Mouse (Mus musculus): ENCODE results near the gene Bmp4. TPM values are rescaled to one million over a fixed set of nuclear protein-coding genes. Genes with fewer than 3 reads are reported as not detected.

The Bmp4 gene
- polyA plus RNA-seq (2015; fragmentation: Nextera tagmentation; extraction: Ambion mirVana) = 14.0 and 21.6 TPM in 2 replicates

DNA sequence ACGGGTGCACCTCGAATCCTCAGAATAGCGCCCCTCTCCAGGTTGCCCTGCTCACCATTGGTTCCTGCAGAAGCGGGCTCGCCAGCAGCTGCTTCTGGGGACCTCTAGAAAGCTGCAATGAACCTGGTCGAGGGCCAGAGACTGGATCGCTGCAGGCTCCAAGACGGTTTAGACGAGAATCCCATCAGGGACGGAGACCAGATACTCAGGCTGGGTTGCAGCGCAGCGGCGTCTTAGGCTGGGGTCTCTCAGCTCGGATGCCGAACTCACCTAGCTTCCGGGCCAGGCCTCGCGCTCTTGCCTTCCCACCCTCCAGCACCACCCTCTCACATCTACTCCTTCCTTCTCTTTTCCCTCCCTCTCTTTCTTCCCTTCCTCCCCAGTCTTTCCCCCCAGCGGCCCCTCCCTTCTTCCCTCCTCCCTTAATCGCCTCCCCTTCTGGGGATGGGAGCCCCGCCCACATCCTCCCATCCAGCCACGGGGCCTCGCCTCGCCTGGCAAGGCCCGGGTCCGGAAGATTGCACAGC lies at the start of gene Bmp4:
TSS of gene Bmp4 (minus strand) at position 421 of the 527 bp plus-strand sequence.
- H3K4me1 ChIP-seq (ENCODE audit: control insufficient read depth, insufficient read depth, low read length) = peaks cover 15% of the 10 kb centered on the region; the same call in 1 of the 2 replicates
- H3K27me3 ChIP-seq (ENCODE audit: control insufficient read depth, insufficient read depth, low read length) = peaks cover 26% of the 10 kb centered on the region
- WGBS = 3% methylated on average over 26 of the region's 26 CpGs
- peak within 1 kb of the TSS; percentile 59 for H3K4me3 ChIP-seq (ENCODE audit: low read length)
- no peaks in the 10 kb centered on the region for H3K9me3 ChIP-seq (replicated peaks; ENCODE audit: control insufficient read depth, low read length)
- ATAC-seq (replicated peaks; ENCODE audit: extremely low read depth, insufficient read depth, low FRiP score) = 0 out of 2 replicates have a peak, but pooled peaks have one; percentile 4
- no peak within 1 kb of the TSS for H3K27ac ChIP-seq (ENCODE audit: low read length)
- H3K9ac ChIP-seq (ENCODE audit: low read length) = peak within 1 kb of the TSS; percentile 44
- peak within 1 kb of the TSS; percentile 86 for H3K4me2 ChIP-seq (ENCODE audit: low read depth, low read length)
- H3K36me3 ChIP-seq (ENCODE audit: control insufficient read depth, insufficient read depth) = no peaks in the 10 kb centered on the region

DNA sequence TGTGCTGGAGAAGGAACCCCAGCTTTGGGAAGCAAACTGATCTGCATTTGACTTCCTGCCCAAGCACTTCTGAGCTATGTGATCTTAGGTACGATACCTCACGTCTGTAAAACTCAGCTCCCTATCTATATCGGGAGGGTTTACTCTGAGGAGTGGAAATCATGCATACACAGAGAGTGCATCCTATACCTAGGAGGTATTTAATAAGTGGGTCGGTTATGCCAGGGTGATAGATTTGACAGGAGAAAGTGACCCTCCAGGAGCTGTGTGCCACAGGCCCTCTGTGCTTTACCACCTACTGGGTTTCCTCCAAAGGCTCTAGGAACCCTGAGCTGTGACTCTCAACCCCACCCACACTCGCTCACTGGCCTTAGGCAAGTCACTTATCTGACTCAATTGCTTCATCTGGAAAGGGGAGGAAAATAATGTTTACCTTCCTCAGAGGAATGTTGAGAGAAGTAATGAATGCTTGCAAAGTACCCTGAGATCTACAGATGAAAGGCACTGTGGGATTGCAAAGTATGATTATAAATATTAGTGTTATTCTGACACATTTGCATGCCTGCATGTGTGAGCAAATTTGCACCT lies 49.1 kb upstream of the Bmp4 start:
- Histone ChIP-seq H3K4me3 (ENCODE audit: low read length) (no peak overlapping the region), H3K27ac (ENCODE audit: low read length) (no peak overlapping the region), H3K4me1 (ENCODE audit: control insufficient read depth, insufficient read depth, low read length) (peaks cover 8% of the 10 kb centered on the region), H3K9me3 (replicated peaks; ENCODE audit: control insufficient read depth, low read length) (no peaks in the 10 kb centered on the region), H3K36me3 (ENCODE audit: control insufficient read depth, insufficient read depth) (no peaks in the 10 kb centered on the region), H3K9ac (ENCODE audit: low read length) (no peak overlapping the region), H3K27me3 (ENCODE audit: control insufficient read depth, insufficient read depth, low read length) (no peaks in the 10 kb centered on the region), H3K4me2 (ENCODE audit: low read depth, low read length) (no peak overlapping the region)
- 78% methylated on average over 5 of the region's 5 CpGs for WGBS
- ATAC-seq (replicated peaks; ENCODE audit: extremely low read depth, insufficient read depth, low FRiP score) = no peak

DNA sequence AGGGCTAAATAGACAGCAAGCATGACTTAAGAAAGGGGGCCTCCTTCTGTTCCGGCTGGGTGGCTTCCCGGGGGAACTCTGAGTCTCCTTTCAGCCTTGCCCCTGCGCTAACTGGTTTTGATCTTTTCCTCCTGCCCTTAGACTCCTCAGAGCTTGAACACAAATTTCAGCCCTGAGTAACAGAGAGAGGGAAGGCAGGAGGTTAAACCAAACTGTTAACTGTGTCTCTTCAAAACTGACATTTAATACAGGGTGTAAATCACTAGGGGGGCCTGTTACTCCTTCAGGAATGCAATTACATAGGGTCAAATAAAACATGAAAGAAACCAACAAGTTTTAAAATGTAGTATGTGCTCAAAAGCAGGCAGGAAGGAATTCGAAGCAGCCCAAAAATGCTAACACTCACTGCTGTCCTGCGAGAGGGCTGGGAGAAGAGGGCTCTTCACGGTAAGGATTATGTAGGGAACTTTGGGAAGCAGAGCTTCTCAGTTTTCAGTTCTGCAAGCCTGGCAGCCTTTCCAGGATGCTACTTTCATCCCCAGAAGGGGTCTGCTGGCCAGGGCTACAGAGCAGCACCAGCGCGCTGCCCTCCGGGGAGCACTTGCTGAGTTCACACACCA lies 46.1 kb upstream of the Bmp4 start:
- ATAC-seq (replicated peaks; ENCODE audit: extremely low read depth, insufficient read depth, low FRiP score) = no peak

DNA sequence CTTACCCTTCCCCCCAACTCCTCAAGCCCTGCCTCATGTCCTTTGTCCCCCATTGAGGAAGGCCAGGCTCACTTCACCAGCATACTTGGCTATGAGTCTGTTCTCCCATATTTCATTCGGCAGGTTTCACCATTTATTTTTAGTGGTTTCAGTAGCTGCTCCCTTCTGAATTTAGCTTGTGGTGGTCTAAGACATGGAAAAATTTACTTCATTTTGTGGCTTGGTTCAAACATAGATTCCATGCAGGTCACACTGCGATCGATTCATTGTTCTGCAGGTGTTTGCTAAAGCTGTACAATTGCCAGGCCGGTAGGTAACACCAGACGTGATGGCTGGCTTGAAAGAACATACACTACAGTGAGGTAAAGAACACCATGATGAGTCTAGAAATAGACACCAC lies 39.8 kb upstream of the Bmp4 start:
- Histone ChIP-seq H3K4me2 (ENCODE audit: low read depth, low read length) (no peak overlapping the region), H3K27me3 (ENCODE audit: control insufficient read depth, insufficient read depth, low read length) (no peaks in the 10 kb centered on the region), H3K4me3 (ENCODE audit: low read length) (no peak overlapping the region), H3K27ac (ENCODE audit: low read length) (no peak overlapping the region), H3K9ac (ENCODE audit: low read length) (no peak overlapping the region), H3K4me1 (ENCODE audit: control insufficient read depth, insufficient read depth, low read length) (no peaks in the 10 kb centered on the region), H3K36me3 (ENCODE audit: control insufficient read depth, insufficient read depth) (no peaks in the 10 kb centered on the region), H3K9me3 (replicated peaks; ENCODE audit: control insufficient read depth, low read length) (no peaks in the 10 kb centered on the region)
- 91% methylated on average over 5 of the region's 5 CpGs for WGBS
- ATAC-seq (replicated peaks; ENCODE audit: extremely low read depth, insufficient read depth, low FRiP score) = no peak

More for the DNA sequence above, 46.1 kb upstream of the Bmp4 start:
- Histone ChIP-seq H3K4me1 (ENCODE audit: control insufficient read depth, insufficient read depth, low read length) (peaks cover 8% of the 10 kb centered on the region), H3K27ac (ENCODE audit: low read length) (no peak overlapping the region), H3K27me3 (ENCODE audit: control insufficient read depth, insufficient read depth, low read length) (no peaks in the 10 kb centered on the region), H3K9ac (ENCODE audit: low read length) (no peak overlapping the region), H3K4me2 (ENCODE audit: low read depth, low read length) (peak overlapping the region; percentile 44), H3K36me3 (ENCODE audit: control insufficient read depth, insufficient read depth) (no peaks in the 10 kb centered on the region), H3K4me3 (ENCODE audit: low read length) (no peak overlapping the region), H3K9me3 (replicated peaks; ENCODE audit: control insufficient read depth, low read length) (no peaks in the 10 kb centered on the region)
- 16% methylated on average over 9 of the region's 9 CpGs for WGBS

DNA sequence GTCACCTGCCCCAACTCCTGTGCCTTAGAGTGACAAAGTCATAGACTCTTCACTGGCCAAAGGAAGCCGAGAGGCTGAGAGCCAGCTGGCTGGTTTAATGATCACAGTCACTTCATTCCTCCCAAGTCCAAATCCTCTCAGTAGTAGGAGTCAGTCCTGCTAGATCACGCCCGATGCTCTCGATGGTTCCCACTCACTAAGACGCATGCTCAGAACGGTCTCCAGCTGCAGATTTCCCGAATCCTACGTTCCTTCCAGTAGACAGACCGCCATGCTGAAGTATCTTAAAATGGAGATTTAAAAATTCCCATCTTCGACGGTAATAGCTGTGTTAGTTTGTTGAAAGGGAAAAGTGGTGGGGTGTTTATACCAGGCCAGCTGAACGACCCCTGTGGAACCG lies 36.8 kb upstream of the Bmp4 start:
- H3K27ac ChIP-seq (ENCODE audit: low read length) = no peak overlapping the region
- no peaks in the 10 kb centered on the region for H3K9me3 ChIP-seq (replicated peaks; ENCODE audit: control insufficient read depth, low read length)
- 90% methylated on average over 13 of the region's 13 CpGs for WGBS
- no peaks in the 10 kb centered on the region for H3K4me1 ChIP-seq (ENCODE audit: control insufficient read depth, insufficient read depth, low read length)
- no peaks in the 10 kb centered on the region for H3K36me3 ChIP-seq (ENCODE audit: control insufficient read depth, insufficient read depth)
- no peaks in the 10 kb centered on the region for H3K27me3 ChIP-seq (ENCODE audit: control insufficient read depth, insufficient read depth, low read length)
- ATAC-seq (replicated peaks; ENCODE audit: extremely low read depth, insufficient read depth, low FRiP score) = no peak
- H3K4me2 ChIP-seq (ENCODE audit: low read depth, low read length) = no peak overlapping the region
- H3K9ac ChIP-seq (ENCODE audit: low read length) = no peak overlapping the region
- no peak overlapping the region for H3K4me3 ChIP-seq (ENCODE audit: low read length)

DNA sequence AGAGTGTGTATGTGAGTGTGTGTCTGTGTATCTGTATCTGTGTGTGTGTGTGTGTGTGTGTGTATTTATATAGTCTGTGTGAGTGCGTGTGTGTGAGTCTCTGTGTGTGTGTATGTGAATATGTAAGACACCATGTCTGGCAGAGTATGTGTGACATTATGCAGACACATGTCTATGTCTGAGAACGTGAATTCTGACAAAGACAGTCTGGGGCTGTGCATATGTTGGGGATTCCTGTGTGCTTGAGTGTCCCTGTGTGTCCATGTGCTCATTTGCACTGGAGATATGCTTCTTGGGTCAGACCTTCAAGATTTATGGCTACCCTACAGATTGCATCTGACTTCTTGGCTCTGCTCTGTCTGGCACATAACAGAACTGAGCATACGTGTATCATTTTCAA lies 31.4 kb upstream of the Bmp4 start:
- Histone ChIP-seq H3K36me3 (ENCODE audit: control insufficient read depth, insufficient read depth) (no peaks in the 10 kb centered on the region), H3K9ac (ENCODE audit: low read length) (no peak overlapping the region), H3K4me2 (ENCODE audit: low read depth, low read length) (no peak overlapping the region), H3K27me3 (ENCODE audit: control insufficient read depth, insufficient read depth, low read length) (no peaks in the 10 kb centered on the region), H3K9me3 (replicated peaks; ENCODE audit: control insufficient read depth, low read length) (no peaks in the 10 kb centered on the region), H3K4me3 (ENCODE audit: low read length) (no peak overlapping the region), H3K27ac (ENCODE audit: low read length) (no peak overlapping the region), H3K4me1 (ENCODE audit: control insufficient read depth, insufficient read depth, low read length) (no peaks in the 10 kb centered on the region)
- WGBS = 73% methylated on average over 3 of the region's 3 CpGs
- ATAC-seq (replicated peaks; ENCODE audit: extremely low read depth, insufficient read depth, low FRiP score) = no peak

DNA sequence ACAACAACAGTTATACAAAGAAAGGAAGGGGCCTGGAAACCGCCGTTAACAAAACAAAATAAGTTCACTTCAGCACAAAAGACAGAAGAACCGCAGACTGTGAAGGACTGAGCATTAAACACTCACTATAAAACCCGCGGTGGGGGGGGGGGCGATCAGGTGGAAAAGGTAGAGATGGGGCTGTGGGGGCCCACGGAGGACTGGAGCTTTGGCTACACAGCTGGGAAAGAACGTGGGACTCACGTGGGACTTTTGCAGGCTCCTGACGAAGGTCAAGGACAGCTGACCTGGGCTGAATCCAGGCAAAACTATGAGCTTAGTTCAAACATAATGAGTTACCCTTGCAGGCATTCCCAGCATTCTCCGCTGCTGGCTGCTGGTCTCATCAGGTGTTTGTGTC lies 28.8 kb upstream of the Bmp4 start:
- H3K36me3 ChIP-seq (ENCODE audit: control insufficient read depth, insufficient read depth) = no peaks in the 10 kb centered on the region
- WGBS = 66% methylated on average over 11 of the region's 11 CpGs
- H3K27me3 ChIP-seq (ENCODE audit: control insufficient read depth, insufficient read depth, low read length) = no peaks in the 10 kb centered on the region
- H3K4me3 ChIP-seq (ENCODE audit: low read length) = no peak overlapping the region
- H3K9me3 ChIP-seq (replicated peaks; ENCODE audit: control insufficient read depth, low read length) = peaks cover 4% of the 10 kb centered on the region
- H3K4me1 ChIP-seq (ENCODE audit: control insufficient read depth, insufficient read depth, low read length) = no peaks in the 10 kb centered on the region
- ATAC-seq (replicated peaks; ENCODE audit: extremely low read depth, insufficient read depth, low FRiP score) = no peak
- no peak overlapping the region for H3K4me2 ChIP-seq (ENCODE audit: low read depth, low read length)
- no peak overlapping the region for H3K9ac ChIP-seq (ENCODE audit: low read length)
- no peak overlapping the region for H3K27ac ChIP-seq (ENCODE audit: low read length)

DNA sequence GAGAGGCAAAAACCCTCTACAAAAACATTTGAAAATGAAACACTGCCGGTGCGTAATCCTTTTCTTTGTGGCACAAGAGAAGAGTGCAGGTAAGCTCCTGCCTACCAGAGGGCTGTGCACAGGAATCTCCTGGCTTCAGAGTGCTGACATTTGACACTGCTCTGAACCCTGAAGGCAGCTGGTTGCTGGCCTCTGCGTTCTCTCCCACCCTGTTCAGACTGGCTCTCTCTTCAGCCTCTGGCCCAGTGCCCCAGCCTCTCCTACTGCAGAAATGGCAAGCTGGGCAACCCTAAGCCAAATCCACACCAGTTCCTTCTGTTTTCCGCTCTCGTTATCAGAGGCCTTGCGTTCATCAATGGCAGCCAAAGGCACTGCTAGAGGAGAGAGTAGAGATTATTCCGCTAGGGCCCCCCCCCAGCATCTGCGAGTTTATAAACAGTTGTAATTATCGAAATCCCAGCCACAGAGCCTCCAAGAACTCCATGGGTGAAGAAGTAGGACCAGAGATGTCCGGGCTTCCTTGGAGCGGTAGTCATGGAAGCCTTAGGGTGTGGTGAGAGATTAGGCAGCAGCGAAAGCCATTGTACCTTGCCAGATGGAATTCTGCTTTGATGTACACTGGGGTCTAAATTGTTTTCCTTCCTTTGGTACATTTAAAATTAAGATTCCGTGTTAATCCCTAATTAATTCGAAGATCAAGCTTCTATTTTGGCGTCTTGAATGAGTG lies 28.1 kb upstream of the Bmp4 start:
- H3K27ac ChIP-seq (ENCODE audit: low read length) = no peak overlapping the region
- H3K9me3 ChIP-seq (replicated peaks; ENCODE audit: control insufficient read depth, low read length) = peaks cover 4% of the 10 kb centered on the region
- no peaks in the 10 kb centered on the region for H3K4me1 ChIP-seq (ENCODE audit: control insufficient read depth, insufficient read depth, low read length)
- H3K4me3 ChIP-seq (ENCODE audit: low read length) = no peak overlapping the region
- H3K36me3 ChIP-seq (ENCODE audit: control insufficient read depth, insufficient read depth) = no peaks in the 10 kb centered on the region
- H3K9ac ChIP-seq (ENCODE audit: low read length) = no peak overlapping the region
- no peak for ATAC-seq (replicated peaks; ENCODE audit: extremely low read depth, insufficient read depth, low FRiP score)
- no peaks in the 10 kb centered on the region for H3K27me3 ChIP-seq (ENCODE audit: control insufficient read depth, insufficient read depth, low read length)
- 74% methylated on average over 15 of the region's 15 CpGs for WGBS
- no peak overlapping the region for H3K4me2 ChIP-seq (ENCODE audit: low read depth, low read length)

DNA sequence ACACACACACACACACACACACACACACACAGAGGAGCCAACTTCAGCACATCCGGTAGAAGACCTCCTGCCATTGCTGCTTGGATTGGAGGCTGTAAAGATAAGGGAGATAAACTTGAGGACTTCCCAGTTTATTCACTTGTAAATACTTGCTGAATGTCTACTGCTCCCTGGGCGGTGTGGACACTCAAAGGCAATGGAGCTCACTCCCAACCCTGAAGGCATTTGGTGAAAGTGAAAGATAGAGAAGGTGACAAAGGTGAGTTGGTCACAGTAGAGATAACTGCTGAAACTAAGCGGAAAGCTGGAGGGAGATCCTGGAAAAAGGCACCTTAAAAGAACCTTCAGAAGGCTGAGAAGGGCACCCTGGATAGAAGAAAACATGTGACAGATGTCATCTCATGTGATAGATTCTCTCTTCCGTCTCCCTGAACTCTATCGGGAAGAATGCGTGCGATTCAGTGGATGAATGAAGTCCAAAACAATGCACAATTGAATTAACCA lies 22.1 kb upstream of the Bmp4 start:
- Histone ChIP-seq H3K9ac (ENCODE audit: low read length) (no peak overlapping the region), H3K4me2 (ENCODE audit: low read depth, low read length) (no peak overlapping the region), H3K4me1 (ENCODE audit: control insufficient read depth, insufficient read depth, low read length) (no peaks in the 10 kb centered on the region), H3K9me3 (replicated peaks; ENCODE audit: control insufficient read depth, low read length) (peaks cover 4% of the 10 kb centered on the region), H3K36me3 (ENCODE audit: control insufficient read depth, insufficient read depth) (no peaks in the 10 kb centered on the region), H3K4me3 (ENCODE audit: low read length) (no peak overlapping the region), H3K27me3 (ENCODE audit: control insufficient read depth, insufficient read depth, low read length) (no peaks in the 10 kb centered on the region), H3K27ac (ENCODE audit: low read length) (no peak overlapping the region)
- 63% methylated on average over 7 of the region's 7 CpGs for whole genome bisulfite sequencing
- ATAC-seq (replicated peaks; ENCODE audit: extremely low read depth, insufficient read depth, low FRiP score) = no peak
